Mouse (Mus musculus): ENCODE measurements around the gene Ier5l.
A peak's percentile ranks its signal among the peaks of the same experiment; 100 is the strongest.

The Ier5l gene

DNA sequence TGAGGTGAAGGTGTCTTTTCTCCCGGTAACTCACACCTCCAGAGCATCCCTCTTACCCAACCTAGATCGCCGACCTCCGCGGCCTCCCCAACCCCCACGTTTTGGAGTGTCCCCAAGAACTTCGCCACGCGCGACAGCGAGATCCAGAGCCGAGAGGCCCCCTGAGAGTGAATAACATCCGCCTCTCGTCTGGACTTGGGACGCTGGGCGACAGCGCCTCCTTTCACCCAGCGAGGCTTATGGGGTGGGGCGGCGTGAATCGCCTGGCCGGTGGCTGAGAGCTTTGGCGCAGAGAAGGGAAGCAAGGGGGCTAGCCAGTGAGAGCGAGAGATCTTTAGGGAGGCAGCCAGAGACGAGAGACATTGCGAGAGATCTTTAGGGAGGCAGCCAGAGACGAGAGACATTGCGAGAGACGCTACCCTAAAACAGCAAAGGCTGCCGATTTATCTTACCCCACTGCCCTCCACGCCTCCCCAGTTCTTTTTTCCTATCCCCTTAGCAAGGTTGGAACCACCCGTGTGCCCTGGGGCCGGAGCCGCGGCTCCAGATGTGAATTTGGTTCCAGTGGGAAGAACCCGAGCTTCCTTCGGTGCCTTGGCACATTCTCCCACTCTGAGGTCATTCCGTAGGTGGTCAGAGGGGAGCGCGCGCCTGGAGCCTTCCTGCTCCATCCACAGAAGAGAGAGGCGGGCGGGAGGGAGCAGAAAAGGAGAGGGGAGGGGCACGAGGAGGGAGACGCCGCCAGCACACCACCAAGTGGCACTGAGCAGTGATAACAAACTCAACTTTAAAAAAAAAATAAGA is 3.7 kb downstream of the Ier5l start:
- peak; percentile 97 for DNase-seq (ENCODE audit: low read depth, low spot score)

DNA sequence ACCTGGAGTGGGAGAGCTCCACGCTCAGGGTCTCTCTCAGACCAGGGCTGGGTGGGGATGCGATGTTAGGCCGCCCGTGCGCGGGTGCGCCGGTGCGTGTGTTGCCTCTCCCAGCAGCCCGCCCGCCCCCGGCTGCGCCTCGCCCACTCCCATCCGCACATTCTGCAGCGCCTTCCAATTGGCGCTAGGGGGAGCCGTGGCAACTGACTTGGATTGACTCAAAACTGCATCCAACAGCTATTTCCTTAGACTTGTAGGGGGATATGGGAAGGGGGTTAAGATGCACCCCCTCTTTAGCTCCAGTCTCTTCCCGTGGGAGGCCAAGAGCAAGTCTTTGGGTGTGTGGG is 4.2 kb downstream of the Ier5l start:
- DNase-seq (ENCODE audit: low read depth, low spot score): peak; percentile 86

DNA sequence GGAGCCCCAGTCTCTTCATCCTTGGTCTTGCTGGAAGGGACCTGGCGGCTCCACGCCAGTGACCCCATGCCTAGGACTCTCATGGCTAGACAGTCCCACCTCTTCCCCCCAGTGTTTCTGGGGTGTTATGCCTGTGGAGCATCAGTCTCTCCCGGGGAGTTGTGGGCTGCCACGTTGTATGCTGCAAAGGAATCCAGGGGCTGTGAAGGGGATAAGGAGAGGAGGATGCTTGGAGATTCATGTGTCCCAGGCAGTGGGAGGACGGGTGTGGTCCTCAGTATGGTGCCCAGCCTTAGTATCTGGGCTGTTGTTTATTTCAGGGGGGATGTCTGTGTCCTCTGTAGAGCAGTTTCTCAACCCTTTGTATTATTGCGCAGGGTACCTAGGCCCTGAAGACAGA is 5.0 kb downstream of the Ier5l start:
- DNase-seq (ENCODE audit: low read depth, low spot score): no peak

GRCm38 (mm10) chr2:30466787-30467186 is 7.2 kb downstream of the Ier5l start:
- peak; percentile 52 for DNase-seq (ENCODE audit: low read depth, low spot score)

DNA sequence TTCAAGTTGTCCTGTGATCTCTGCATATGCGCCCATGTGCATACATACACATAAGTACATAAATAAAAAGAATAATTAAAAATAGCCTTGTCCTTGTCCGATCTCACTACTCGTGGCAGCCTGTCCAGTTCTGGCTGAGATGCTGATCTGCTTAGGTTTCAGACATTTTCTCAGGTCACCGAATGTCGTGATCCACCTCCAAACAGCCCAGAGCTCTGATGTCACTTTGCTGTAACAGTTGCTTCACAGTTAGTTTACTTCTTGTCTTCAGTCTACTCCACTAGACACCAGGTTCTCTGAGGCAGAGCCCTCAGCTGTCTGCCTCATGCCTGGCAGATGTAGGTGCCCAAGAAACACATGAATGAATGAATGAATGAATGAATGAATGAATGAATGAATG is 9.6 kb downstream of the Ier5l start:
- DNase-seq (ENCODE audit: low read depth, low spot score): no peak

DNA sequence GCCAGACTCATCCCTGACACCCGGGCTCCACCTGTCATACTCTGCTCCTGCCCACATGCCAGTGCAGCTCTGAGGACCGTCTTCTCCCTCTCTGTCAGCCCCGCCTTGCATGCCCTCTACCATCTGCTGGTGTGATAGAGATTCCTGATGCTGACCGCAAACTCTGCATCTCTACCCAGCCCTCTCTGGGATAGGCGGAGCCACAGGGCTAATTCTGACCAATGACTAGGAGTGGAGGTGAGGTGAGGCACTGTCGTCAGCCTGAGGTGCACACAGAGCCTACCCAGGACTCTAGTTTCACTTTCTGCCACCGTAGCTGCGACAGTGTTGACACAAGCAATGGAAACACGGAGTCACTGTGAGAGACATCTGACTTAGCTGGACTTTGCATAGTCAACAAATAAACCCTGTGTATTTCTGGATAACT is 10.1 kb downstream of the Ier5l start:
- DNase-seq (ENCODE audit: low read depth, low spot score): peak; percentile 96

GRCm38 (mm10) chr2:30463341-30463761 is 10.7 kb downstream of the Ier5l start:
- no peak for DNase-seq (ENCODE audit: low read depth, low spot score)

GRCm38 (mm10) chr2:30459241-30459640 is 14.8 kb downstream of the Ier5l start:
- DNase-seq (ENCODE audit: low read depth, low spot score): no peak

DNA sequence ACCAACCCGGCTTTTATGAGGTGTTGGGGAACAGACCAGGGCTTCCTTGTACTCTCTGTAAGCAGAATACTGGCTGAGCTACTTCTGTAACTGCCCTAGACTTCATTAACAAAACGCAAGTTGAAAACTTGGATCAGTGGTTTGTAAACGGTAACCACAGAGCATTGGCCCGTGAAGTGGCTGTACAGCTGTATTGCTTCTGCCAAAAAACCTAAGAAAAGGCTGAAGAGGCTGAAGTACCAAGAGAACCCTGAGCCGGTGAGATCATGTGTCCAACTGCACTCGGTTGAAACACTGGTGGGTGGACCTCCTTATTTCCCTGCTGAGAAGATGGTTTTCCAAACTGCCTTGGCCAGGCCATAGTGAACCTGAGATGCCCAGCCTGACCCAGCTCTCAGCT is 15.7 kb downstream of the Ier5l start:
- no peak for DNase-seq (ENCODE audit: low read depth, low spot score)

GRCm38 (mm10) chr2:30456104-30456980 is 17.7 kb downstream of the Ier5l start:
- no peak for DNase-seq (ENCODE audit: low read depth, low spot score)

GRCm38 (mm10) chr2:30454587-30454986 is 19.4 kb downstream of the Ier5l start:
- DNase-seq (ENCODE audit: low read depth, low spot score): no peak

DNA sequence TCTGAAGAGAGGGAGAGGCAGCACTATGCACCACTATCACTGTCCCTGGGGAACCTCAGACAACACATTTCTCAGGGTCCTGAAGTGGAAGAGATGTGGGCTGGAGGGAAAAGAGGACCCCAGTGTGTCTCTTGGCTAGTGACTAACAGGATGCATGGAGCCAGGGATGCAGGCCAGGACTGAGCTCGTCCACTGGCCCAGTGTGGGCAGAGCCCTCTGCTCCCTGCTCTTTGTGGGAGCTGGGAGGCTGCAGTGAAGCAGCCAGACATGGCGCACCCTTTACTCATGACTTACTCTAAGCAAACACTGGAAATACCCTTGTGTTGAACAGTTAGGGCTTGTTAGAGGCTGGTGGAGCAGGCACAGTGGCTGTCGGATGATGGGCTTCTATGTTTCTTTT is 20.4 kb downstream of the Ier5l start:
- DNase-seq (ENCODE audit: low read depth, low spot score): no peak

DNA sequence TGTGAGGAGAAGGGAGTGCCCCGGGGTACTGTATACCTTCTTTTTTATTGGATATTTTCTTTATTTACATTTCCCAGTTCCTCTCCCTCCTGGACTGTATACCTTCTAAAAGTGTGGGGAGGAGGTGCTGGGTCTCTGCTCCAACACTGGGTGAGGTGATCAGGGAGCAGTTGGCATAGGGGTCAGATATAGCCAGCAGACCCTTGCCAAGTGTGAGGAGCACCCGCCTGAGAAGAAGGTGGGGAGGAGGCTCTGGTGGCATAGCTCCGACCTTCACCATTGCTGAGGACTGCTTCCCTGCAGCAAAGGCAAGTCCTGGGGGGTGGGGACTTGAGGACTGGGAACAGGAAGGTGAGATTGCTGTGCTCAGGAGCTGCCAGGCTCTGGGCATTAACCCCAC is 22.5 kb downstream of the Ier5l start:
- no peak for DNase-seq (ENCODE audit: low read depth, low spot score)

- no peak for DNase-seq (ENCODE audit: low read depth, low spot score)
These were observed 23.5 kb downstream of the Ier5l start for GRCm38 (mm10) chr2:30450530-30450929.

DNA sequence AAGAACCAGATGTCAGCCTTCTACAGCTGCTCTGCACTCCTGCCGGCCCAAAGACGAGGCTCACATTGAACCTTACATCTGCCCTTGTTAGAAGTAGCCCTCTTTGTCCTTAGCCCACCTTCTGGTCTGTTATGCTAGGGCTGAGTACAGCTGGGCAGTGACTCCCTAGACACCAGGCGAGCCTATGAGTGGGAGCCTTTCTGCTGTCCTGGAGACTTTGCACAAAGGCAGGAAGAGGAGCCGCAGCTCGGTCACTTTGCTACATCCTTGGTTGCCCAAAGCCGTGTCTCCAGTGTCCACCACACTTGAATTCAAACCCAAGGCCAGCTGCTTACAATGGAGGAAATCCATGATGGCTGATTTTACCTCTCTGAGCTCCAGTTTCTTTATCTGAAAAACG is 25.6 kb downstream of the Ier5l start:
- DNase-seq (ENCODE audit: low read depth, low spot score): no peak

- no peak for DNase-seq (ENCODE audit: low read depth, low spot score)
These were observed 26.9 kb downstream of the Ier5l start for GRCm38 (mm10) chr2:30446891-30447826.

GRCm38 (mm10) chr2:30445312-30445711 is 28.7 kb downstream of the Ier5l start:
- DNase-seq (ENCODE audit: low read depth, low spot score): peak; percentile 89

- DNase-seq (ENCODE audit: low read depth, low spot score): no peak
These were observed 29.6 kb downstream of the Ier5l start for GRCm38 (mm10) chr2:30444450-30444849.

DNA sequence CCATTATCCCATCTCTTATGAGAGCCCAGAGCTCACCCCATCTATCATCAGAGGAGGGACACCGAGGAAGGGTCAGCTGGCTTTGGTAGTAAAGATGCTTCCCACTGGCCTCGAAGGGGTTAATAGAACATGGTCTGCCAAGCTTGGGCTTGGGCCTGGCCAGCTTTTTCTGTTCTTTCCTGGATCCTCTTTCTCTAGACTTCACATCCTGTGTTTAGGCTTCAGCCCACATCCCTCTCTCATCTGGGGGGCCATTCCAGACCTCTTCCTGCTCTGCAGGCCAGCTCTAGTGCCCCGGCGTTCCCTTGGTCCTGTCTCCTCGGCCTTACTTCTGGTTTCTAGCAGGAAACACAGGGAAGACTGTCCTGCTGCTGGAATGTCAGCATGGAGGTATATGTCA is 30.0 kb downstream of the Ier5l start:
- DNase-seq (ENCODE audit: low read depth, low spot score): no peak

- no peak for DNase-seq (ENCODE audit: low read depth, low spot score)
These were observed 30.7 kb downstream of the Ier5l start for GRCm38 (mm10) chr2:30443281-30443680.

- DNase-seq (ENCODE audit: low read depth, low spot score): peak; percentile 28
These were observed 31.5 kb downstream of the Ier5l start for GRCm38 (mm10) chr2:30442498-30442890.
